Mouse (Mus musculus) CH12.LX (cell line): ENCODE measurements around the gene Slc26a9. TPM values are rescaled to one million over a fixed set of nuclear protein-coding genes. Genes with fewer than 3 reads are reported as not detected.

Experiments used
- DNase-seq: peaks from one replicate; pipeline ENCODE4 v3.0.0-alpha.2; 2013; ENCODE audit errors: extremely low read depth
- H3K27ac ChIP-seq: 2 replicates; pipeline ENCODE4 v1.5.1; 2012; ENCODE audit warnings: low read depth, mild to moderate bottlenecking, control low read depth, moderate library complexity; ENCODE audit not compliant: insufficient read depth
- H3K27me3 ChIP-seq: replicated peaks from 2 replicates; pipeline ENCODE3; 2012; ENCODE audit warnings: inconsistent platforms
- H3K36me3 ChIP-seq, 2 experiments: replicated peaks in 1 of 2; 2 replicates each; pipeline versions ENCODE3 to v1.6.1; 2012; ENCODE audit warnings: inconsistent platforms in 1 of 2, low read length in 1 of 2, mild to moderate bottlenecking in 1 of 2, mixed read lengths in 1 of 2, moderate library complexity in 1 of 2; ENCODE audit not compliant: control insufficient read depth in 1 of 2, insufficient read depth in 1 of 2
- H3K4me1 ChIP-seq, 2 experiments: 2 replicates each; pipeline ENCODE4 v1.6.1; 2012; ENCODE audit warnings: inconsistent platforms in 1 of 2, moderate library complexity in 1 of 2; ENCODE audit not compliant: insufficient read depth in 2 of 2, control insufficient read depth in 1 of 2
- H3K4me2 ChIP-seq: 2 replicates; pipeline ENCODE4 v1.6.1; 2012; ENCODE audit warnings: low read depth, mild to moderate bottlenecking, control low read depth; ENCODE audit not compliant: poor library complexity, insufficient read depth, severe bottlenecking
- H3K4me3 ChIP-seq, 3 experiments: fragments of 150-350 bp in 1 of 3; sonication (generic) in 1 of 3; replicated peaks in 1 of 3; 2 replicates each; pipeline versions ENCODE3 to v1.5.1; 2011 to 2012; ENCODE audit warnings: low read depth in 2 of 3, low read length in 2 of 3, mild to moderate bottlenecking in 2 of 3, moderate library complexity in 2 of 3, control low read depth in 1 of 3, improper control_type of control experiment in 1 of 3, inconsistent platforms in 1 of 3, mixed read lengths in 1 of 3; ENCODE audit not compliant: poor library complexity in 1 of 3
- H3K79me2 ChIP-seq: replicated peaks from 2 replicates; pipeline ENCODE4 v1.6.1; 2012; ENCODE audit warnings: mild to moderate bottlenecking, moderate library complexity; ENCODE audit not compliant: control insufficient read depth, poor library complexity, insufficient read depth, severe bottlenecking; ENCODE audit errors: extremely low read depth
- H3K9ac ChIP-seq: 2 replicates; pipeline ENCODE4 v1.6.1; 2012; ENCODE audit warnings: low read depth, mild to moderate bottlenecking, control low read depth, moderate library complexity; ENCODE audit not compliant: insufficient read depth
- H3K9me3 ChIP-seq: replicated peaks from 2 replicates; pipeline ENCODE3; 2012; ENCODE audit warnings: low read length, inconsistent platforms, mixed read lengths
- CHD2 ChIP-seq: IDR thresholded peaks from 2 replicates; pipeline ENCODE4 v1.6.1; 2011; ENCODE audit warnings: low read length, improper control_type of control experiment
- ELF1 ChIP-seq: IDR thresholded peaks from 2 replicates; pipeline ENCODE4 v1.6.1; 2014; ENCODE audit warnings: low read depth, mild to moderate bottlenecking, inconsistent platforms, low read length, improper control_type of control experiment
- EP300 ChIP-seq: IDR thresholded peaks from 2 replicates; pipeline ENCODE4 v1.6.1; 2011; ENCODE audit warnings: low read length, improper control_type of control experiment
- ETS1 ChIP-seq: conservative IDR thresholded peaks from 2 replicates; pipeline ENCODE4 v1.6.1; 2012; ENCODE audit warnings: low read depth, mild to moderate bottlenecking, inconsistent platforms, low read length, improper control_type of control experiment, moderate library complexity
- GABPA ChIP-seq: IDR thresholded peaks from 2 replicates; pipeline ENCODE4 v1.6.1; 2012; ENCODE audit warnings: low read depth, low read length, improper control_type of control experiment, inconsistent platforms; ENCODE audit not compliant: insufficient replicate concordance
- IRF4 ChIP-seq: IDR thresholded peaks from 2 replicates; pipeline ENCODE4 v1.6.1; 2014; ENCODE audit warnings: low read depth, mild to moderate bottlenecking, inconsistent platforms, low read length, improper control_type of control experiment
- JUND ChIP-seq: conservative IDR thresholded peaks from 2 replicates; pipeline ENCODE4 v1.6.1; 2011; ENCODE audit warnings: low read depth, low read length, improper control_type of control experiment
- KAT2A ChIP-seq: IDR thresholded peaks from 2 replicates; pipeline ENCODE4 v1.6.1; 2012; ENCODE audit warnings: low read length, improper control_type of control experiment, inconsistent platforms; ENCODE audit not compliant: insufficient replicate concordance
- MAX ChIP-seq: IDR thresholded peaks from 2 replicates; pipeline ENCODE4 v1.6.1; 2011; ENCODE audit warnings: low read length, improper control_type of control experiment
- MAZ ChIP-seq: IDR thresholded peaks from 2 replicates; pipeline ENCODE4 v1.6.1; 2012; ENCODE audit warnings: low read depth, mild to moderate bottlenecking, inconsistent platforms, low read length, improper control_type of control experiment, moderate library complexity
- MEF2A ChIP-seq: IDR thresholded peaks from 2 replicates; pipeline ENCODE4 v1.6.1; 2014; ENCODE audit warnings: low read depth, mild to moderate bottlenecking, inconsistent platforms, low read length, improper control_type of control experiment, borderline replicate concordance
- NELFE ChIP-seq: IDR thresholded peaks from 2 replicates; pipeline ENCODE4 v1.6.1; 2011; ENCODE audit warnings: low read depth, low read length, improper control_type of control experiment
- NRF1 ChIP-seq: IDR thresholded peaks from 2 replicates; pipeline ENCODE4 v1.6.1; 2014; ENCODE audit warnings: low read depth, mild to moderate bottlenecking, inconsistent platforms, low read length, improper control_type of control experiment, moderate library complexity
- PAX5 ChIP-seq: IDR thresholded peaks from 2 replicates; pipeline ENCODE4 v1.6.1; 2012; ENCODE audit warnings: low read length, inconsistent platforms, mixed read lengths
- RAD21 ChIP-seq: IDR thresholded peaks from 2 replicates; pipeline ENCODE4 v1.6.1; 2011; ENCODE audit warnings: low read depth, mild to moderate bottlenecking, low read length, improper control_type of control experiment, moderate library complexity
- RCOR1 ChIP-seq: conservative IDR thresholded peaks from 2 replicates; pipeline ENCODE4 v1.6.1; 2012; ENCODE audit warnings: low read depth, mild to moderate bottlenecking, inconsistent platforms, low read length, improper control_type of control experiment
- SIN3A ChIP-seq: IDR thresholded peaks from 2 replicates; pipeline ENCODE4 v1.6.1; 2012; ENCODE audit warnings: low read length, improper control_type of control experiment, inconsistent platforms
- SMC3 ChIP-seq: IDR thresholded peaks from 2 replicates; pipeline ENCODE4 v1.6.1; 2011; ENCODE audit warnings: low read depth, low read length, improper control_type of control experiment
- TCF12 ChIP-seq: IDR thresholded peaks from 2 replicates; pipeline ENCODE4 v1.6.1; 2014; ENCODE audit warnings: low read depth, mild to moderate bottlenecking, inconsistent platforms, low read length, improper control_type of control experiment
- UBTF ChIP-seq: IDR thresholded peaks from 2 replicates; pipeline ENCODE4 v1.6.1; 2012; ENCODE audit warnings: low read depth, mild to moderate bottlenecking, inconsistent platforms, low read length, improper control_type of control experiment, moderate library complexity
- USF2 ChIP-seq: conservative IDR thresholded peaks from 2 replicates; pipeline ENCODE4 v1.6.1; 2011; ENCODE audit warnings: low read depth, low read length, improper control_type of control experiment
- ZC3H11A ChIP-seq: IDR thresholded peaks from 2 replicates; pipeline ENCODE4 v1.6.1; 2012; ENCODE audit warnings: low read depth, mild to moderate bottlenecking, inconsistent platforms, low read length, improper control_type of control experiment
- ZKSCAN1 ChIP-seq: IDR thresholded peaks from 2 replicates; pipeline ENCODE4 v1.6.1; 2012; ENCODE audit warnings: low read depth, inconsistent platforms, low read length, improper control_type of control experiment, borderline replicate concordance
- ZNF384 ChIP-seq: IDR thresholded peaks from 2 replicates; pipeline ENCODE4 v1.6.1; 2012; ENCODE audit warnings: low read depth, low read length, improper control_type of control experiment, inconsistent platforms
- dilution Hi-C: fragments of 300-500 bp; cut with MboI; formaldehyde crosslinking; loops from 2 replicates; pipeline ENCODE4 v1.14.3; 2020; ENCODE audit warnings: low sequenced_read_pairs; ENCODE audit not compliant: extremely low pct_unique_long_range_greater_than_20kb, extremely low pct_ligation_motif_present
- in situ Hi-C: fragments of 300-500 bp; cut with MboI; formaldehyde crosslinking; loops from 3 replicates; pipeline ENCODE4 v1.14.3; 2019; ENCODE audit warnings: low sequenced_read_pairs, low pct_ligation_motif_present, low pct_unique_long_range_greater_than_20kb, mixed read lengths
- polyA plus RNA-seq: library from polyadenylated mRNA; unstranded; fragments of >175 nt; gene quantifications from 2 replicates; pipeline ENCODE4 v1.2.1, GENCODE M21; 2012; ENCODE audit warnings: low read depth; ENCODE audit not compliant: insufficient read length
- total RNA-seq, 2 experiments: library from RNA; depleted of rRNA; stranded (reverse); fragments of 300-350 nt in 1 of 2; fragments of >200 nt in 1 of 2; gene quantifications; 2 replicates each; pipeline ENCODE4 v1.2.3; 2012 to 2014

The Slc26a9 gene
- total and polyA plus RNA-seq, 3 experiments, result 0.31 TPM; not detected in 2

GRCm38 (mm10) chr1:131734657-131735273 is 9.1 kb upstream of the Slc26a9 start:
- H3K9me3 ChIP-seq, result peaks cover 3% of the 10 kb centered on the region
- in situ Hi-C loops, result no loop called here
- DNase-seq, result no peak
- peaks cover 2 to 66% of the 10 kb centered on the region in 2 experiments; a peak in 3 of 4 replicates for H3K4me1 ChIP-seq
- H3K4me2 ChIP-seq, result no peak overlapping the region
- H3K9ac ChIP-seq, result no peak overlapping the region
- H3K36me3 ChIP-seq, result no peaks in the 10 kb centered on the region
- H3K4me3 ChIP-seq, result no peak overlapping the region
- no peak overlapping the region for H3K27ac ChIP-seq
- TF ChIP-seq UBTF (no peak), IRF4 (no peak), GABPA (no peak), MAZ (no peak), MAX (no peak), SIN3A (no peak), RAD21 (no peak), ZNF384 (no peak), ZC3H11A (no peak), KAT2A (no peak), MEF2A (no peak), EP300 (no peak), SMC3 (no peak), NRF1 (no peak), ELF1 (no peak), RCOR1 (no peak)
- H3K79me2 ChIP-seq, result no peaks in the 10 kb centered on the region
- dilution Hi-C loops, result no loop called here
- no peaks in the 10 kb centered on the region for H3K27me3 ChIP-seq

DNA sequence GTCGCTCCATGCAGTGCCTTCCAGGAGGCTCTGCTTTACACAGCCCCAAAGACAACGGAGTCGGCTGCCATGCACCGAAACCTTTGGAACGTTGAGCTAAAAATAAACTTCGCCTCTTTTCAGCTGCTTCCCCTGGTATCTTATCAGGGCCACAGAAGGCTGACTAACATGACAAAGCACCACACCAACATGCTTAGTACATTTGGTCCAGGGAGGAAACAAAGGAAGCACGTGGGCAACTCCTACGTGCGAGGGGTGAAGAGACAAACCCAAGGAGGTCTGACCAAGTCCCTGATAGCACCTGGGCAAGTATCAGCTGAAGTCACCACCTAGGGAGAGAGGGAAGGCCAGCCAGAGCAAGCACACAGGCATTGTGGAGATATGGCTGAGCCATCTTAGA is 7.3 kb upstream of the Slc26a9 start:
- Histone ChIP-seq H3K79me2 (no peaks in the 10 kb centered on the region), H3K9me3 (peaks cover 3% of the 10 kb centered on the region), H3K4me2 (no peak overlapping the region), H3K27me3 (no peaks in the 10 kb centered on the region), H3K36me3 (no peaks in the 10 kb centered on the region), H3K9ac (no peak overlapping the region), H3K27ac (no peak overlapping the region), H3K4me1 (peaks cover 2 to 71% of the 10 kb centered on the region in 2 experiments; a peak in 3 of 4 replicates), H3K4me3 (no peak overlapping the region)
- in situ Hi-C loops (no loop called here), dilution Hi-C loops (no loop called here)
- no peak for DNase-seq
- no peak for TF ChIP-seq TCF12
- TF ChIP-seq ZKSCAN1, result no peak
- TF ChIP-seq JUND, result no peak
- TF ChIP-seq RAD21, result no peak
- no peak for TF ChIP-seq GABPA
- no peak for TF ChIP-seq PAX5
- no peak for TF ChIP-seq NELFE
- no peak for TF ChIP-seq CHD2
- TF ChIP-seq USF2, result no peak
- TF ChIP-seq KAT2A, result no peak
- TF ChIP-seq IRF4, result no peak
- no peak for TF ChIP-seq ETS1
